Mouse (Mus musculus): ENCODE results near the gene Kncn. TPM values are rescaled to one million over a fixed set of nuclear protein-coding genes. Genes with fewer than 3 reads are reported as not detected.

The Kncn gene
- polyA plus RNA-seq, 1 experiment from 2014 or later: 0.09 TPM

DNA sequence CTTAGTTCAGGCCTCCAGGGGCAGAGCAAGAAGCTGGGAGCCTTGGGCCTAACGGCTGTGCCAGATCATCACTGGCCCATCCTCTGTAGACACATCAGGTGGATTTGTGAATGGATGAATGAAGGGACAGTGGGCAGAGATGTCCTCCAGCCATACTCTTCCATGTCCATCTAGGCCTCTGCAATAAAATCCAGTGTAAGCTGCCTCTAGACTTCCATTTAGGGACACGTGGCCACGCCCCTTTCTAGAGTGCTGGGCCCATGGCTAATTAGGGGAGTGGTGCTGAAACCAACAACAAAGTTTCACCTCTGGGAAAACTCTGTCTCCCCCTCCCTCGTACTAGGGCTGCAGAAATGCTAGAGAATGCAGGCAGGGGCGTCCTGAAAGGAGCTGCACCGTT lies 5.9 kb downstream of the Kncn start:
- Histone ChIP-seq H3K9me3 (ENCODE audit: control insufficient read depth, low read length) (no peaks in the 10 kb centered on the region), H3K4me3 (ENCODE audit: low read depth, low read length) (peak overlapping the region; percentile 16), H3K27me3 (ENCODE audit: control insufficient read depth, insufficient read depth, low read length) (peaks cover 11% of the 10 kb centered on the region), H3K36me3 (ENCODE audit: control insufficient read depth, insufficient read depth, low read length) (no peaks in the 10 kb centered on the region), H3K9ac (replicated peaks; ENCODE audit: low read depth, low read length) (peak overlapping the region; percentile 32; the same call in 1 of the 2 replicates), H3K4me2 (ENCODE audit: low read depth, low read length) (peak overlapping the region; percentile 43; the same call in 1 of the 2 replicates), H3K27ac (ENCODE audit: low read depth, low read length) (no peak overlapping the region), H3K4me1 (ENCODE audit: control insufficient read depth, insufficient read depth, low read length) (no peaks in the 10 kb centered on the region)
- no peak for ATAC-seq (ENCODE audit: low read depth)
- WGBS: 5% methylated on average over 6 of the region's 6 CpGs

DNA sequence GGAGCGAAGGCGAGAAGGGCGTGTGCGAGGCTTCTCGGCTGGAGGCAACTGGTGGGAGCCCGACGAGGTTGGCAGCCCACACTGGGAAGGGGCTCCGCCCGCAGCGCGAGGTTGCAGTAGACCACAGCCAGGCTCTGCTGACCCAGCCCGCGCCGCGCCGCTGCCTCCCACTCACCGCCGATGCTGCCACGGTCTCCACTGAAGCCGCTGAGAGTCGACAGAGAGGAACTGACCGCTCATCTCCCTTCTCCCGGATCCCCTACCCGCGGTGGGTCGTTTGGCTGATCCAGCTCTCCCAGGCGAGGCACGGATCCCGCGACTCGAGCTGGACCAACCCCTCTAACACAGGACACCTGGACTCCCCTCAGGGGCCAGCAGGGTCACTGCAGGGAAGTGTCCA lies 6.4 kb downstream of the Kncn start, which contains the start of gene 6430628N08Rik:
TSS of gene 6430628N08Rik (plus strand) at position 113 of the 400 bp plus-strand sequence.
- peak; percentile 47 for ATAC-seq (ENCODE audit: low read depth)
- H3K4me3 ChIP-seq (ENCODE audit: low read depth, low read length): peak within 1 kb of the TSS; percentile 16
- no peaks in the 10 kb centered on the region for H3K9me3 ChIP-seq (ENCODE audit: control insufficient read depth, low read length)
- H3K4me2 ChIP-seq (ENCODE audit: low read depth, low read length): peak within 1 kb of the TSS; percentile 43; the same call in 1 of the 2 replicates
- no peak within 1 kb of the TSS for H3K27ac ChIP-seq (ENCODE audit: low read depth, low read length)
- H3K4me1 ChIP-seq (ENCODE audit: control insufficient read depth, insufficient read depth, low read length): no peaks in the 10 kb centered on the region
- no peaks in the 10 kb centered on the region for H3K36me3 ChIP-seq (ENCODE audit: control insufficient read depth, insufficient read depth, low read length)
- H3K9ac ChIP-seq (replicated peaks; ENCODE audit: low read depth, low read length): peak within 1 kb of the TSS; percentile 32; the same call in 1 of the 2 replicates
- 1% methylated on average over 20 of the region's 31 CpGs for WGBS
- H3K27me3 ChIP-seq (ENCODE audit: control insufficient read depth, insufficient read depth, low read length): peaks cover 11% of the 10 kb centered on the region

DNA sequence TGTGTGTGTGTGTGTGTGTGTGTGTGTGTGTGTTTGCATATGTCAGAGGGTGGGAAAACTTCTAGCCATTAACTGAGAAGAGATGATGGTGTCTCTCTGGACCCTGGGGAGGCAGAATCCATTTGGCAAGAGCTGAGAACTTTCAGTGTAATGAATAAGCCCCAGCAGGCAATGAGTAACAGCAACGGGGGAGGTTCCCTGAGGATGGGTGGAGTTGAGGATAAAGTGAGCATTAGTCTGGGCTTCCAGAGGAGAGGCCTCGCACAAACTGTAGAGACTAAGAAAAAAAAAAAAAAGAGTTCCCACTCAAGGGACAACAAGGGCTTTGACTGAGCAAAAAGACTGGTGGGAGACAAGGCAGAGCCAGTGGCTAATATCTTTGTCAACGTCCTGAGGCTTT lies 10.1 kb downstream of the Kncn start:
- Histone ChIP-seq H3K4me1 (ENCODE audit: control insufficient read depth, insufficient read depth, low read length) (peaks cover 8% of the 10 kb centered on the region; the same call in 1 of the 2 replicates), H3K9me3 (ENCODE audit: control insufficient read depth, low read length) (no peaks in the 10 kb centered on the region), H3K4me2 (ENCODE audit: low read depth, low read length) (no peak overlapping the region), H3K36me3 (ENCODE audit: control insufficient read depth, insufficient read depth, low read length) (no peaks in the 10 kb centered on the region), H3K4me3 (ENCODE audit: low read depth, low read length) (no peak overlapping the region), H3K27me3 (ENCODE audit: control insufficient read depth, insufficient read depth, low read length) (peaks cover 43% of the 10 kb centered on the region), H3K27ac (ENCODE audit: low read depth, low read length) (no peak overlapping the region), H3K9ac (replicated peaks; ENCODE audit: low read depth, low read length) (no peak overlapping the region)
- ATAC-seq (ENCODE audit: low read depth): no peak
- WGBS: 14% methylated on average over 3 of the region's 3 CpGs

DNA sequence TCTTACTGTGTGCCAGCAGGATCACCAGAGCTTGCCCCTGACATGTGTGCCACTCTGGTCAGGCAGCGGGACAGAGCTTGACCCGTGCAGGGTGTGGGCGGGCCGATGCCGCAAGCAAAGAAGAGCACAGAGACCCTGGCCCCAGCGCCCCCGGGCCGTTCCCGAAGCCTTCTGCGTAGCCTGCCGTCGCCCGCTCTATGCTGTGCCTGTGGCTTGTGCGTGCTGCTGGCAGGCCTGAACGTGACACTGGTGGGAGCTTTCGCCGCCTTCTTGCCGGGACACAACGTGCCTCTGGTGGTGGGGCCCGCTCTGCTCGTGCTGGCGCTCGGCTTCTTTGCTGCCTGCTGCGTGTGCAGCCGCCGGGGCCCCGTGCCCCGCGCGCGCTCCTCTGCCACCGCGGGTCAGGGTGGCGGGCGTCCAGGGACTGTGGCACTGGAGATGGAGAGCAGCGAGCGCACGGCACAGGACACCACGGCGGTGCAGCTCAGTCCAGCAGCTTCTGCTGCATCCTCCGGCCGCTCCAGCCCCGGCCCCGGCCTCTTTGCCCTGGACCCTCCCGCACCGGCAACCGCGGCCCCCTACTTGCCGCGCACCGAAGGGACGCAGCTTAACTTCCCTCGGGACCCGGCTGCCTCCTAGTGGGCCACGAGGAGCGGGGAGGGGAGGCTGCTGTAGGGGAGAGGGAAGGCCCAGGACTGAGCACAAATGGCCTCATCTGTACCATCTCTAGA lies 13.9 kb downstream of the Kncn start:
- WGBS: under 1% methylated on average over 56 of the region's 56 CpGs
- H3K9ac ChIP-seq (replicated peaks; ENCODE audit: low read depth, low read length): peak overlapping the region; percentile 48
- peak; percentile 53; the same call in 1 of the 2 replicates for ATAC-seq (ENCODE audit: low read depth)
- peaks cover 8% of the 10 kb centered on the region; the same call in 1 of the 2 replicates for H3K4me1 ChIP-seq (ENCODE audit: control insufficient read depth, insufficient read depth, low read length)
- no peaks in the 10 kb centered on the region for H3K36me3 ChIP-seq (ENCODE audit: control insufficient read depth, insufficient read depth, low read length)
- H3K4me3 ChIP-seq (ENCODE audit: low read depth, low read length): peak overlapping the region; percentile 32
- H3K27me3 ChIP-seq (ENCODE audit: control insufficient read depth, insufficient read depth, low read length): peaks cover 54% of the 10 kb centered on the region
- no peak overlapping the region for H3K27ac ChIP-seq (ENCODE audit: low read depth, low read length)
- H3K9me3 ChIP-seq (ENCODE audit: control insufficient read depth, low read length): no peaks in the 10 kb centered on the region
- H3K4me2 ChIP-seq (ENCODE audit: low read depth, low read length): peak overlapping the region; percentile 70

DNA sequence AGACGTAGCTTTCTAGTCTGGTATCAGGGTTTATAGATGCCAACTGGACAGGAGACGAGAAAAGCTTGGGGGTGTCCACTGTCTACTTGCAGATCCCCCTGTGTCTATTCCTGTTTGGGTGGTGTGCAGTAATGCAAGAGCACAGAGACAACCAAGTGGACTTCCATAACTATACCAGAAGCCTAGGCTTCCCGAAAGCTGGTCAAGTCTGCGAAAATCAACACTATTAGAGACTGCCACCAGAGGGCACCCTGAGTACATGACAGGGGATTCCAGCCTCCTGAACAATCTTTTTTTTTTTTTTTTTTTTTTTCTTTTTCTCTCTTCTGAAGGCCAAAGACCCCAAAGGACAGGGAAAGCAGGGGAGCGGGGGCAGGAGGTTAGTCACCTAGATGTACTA lies 18.6 kb downstream of the Kncn start:
- H3K36me3 ChIP-seq (ENCODE audit: control insufficient read depth, insufficient read depth, low read length): no peaks in the 10 kb centered on the region
- H3K27me3 ChIP-seq (ENCODE audit: control insufficient read depth, insufficient read depth, low read length): peaks cover 58% of the 10 kb centered on the region
- H3K4me3 ChIP-seq (ENCODE audit: low read depth, low read length): no peak overlapping the region
- no peaks in the 10 kb centered on the region for H3K9me3 ChIP-seq (ENCODE audit: control insufficient read depth, low read length)
- H3K4me1 ChIP-seq (ENCODE audit: control insufficient read depth, insufficient read depth, low read length): peaks cover 20% of the 10 kb centered on the region; the same call in 1 of the 2 replicates
- no peak for ATAC-seq (ENCODE audit: low read depth)
- no peak overlapping the region for H3K4me2 ChIP-seq (ENCODE audit: low read depth, low read length)
- H3K9ac ChIP-seq (replicated peaks; ENCODE audit: low read depth, low read length): no peak overlapping the region
- WGBS: 22% methylated on average over 5 of the region's 5 CpGs
- no peak overlapping the region for H3K27ac ChIP-seq (ENCODE audit: low read depth, low read length)

DNA sequence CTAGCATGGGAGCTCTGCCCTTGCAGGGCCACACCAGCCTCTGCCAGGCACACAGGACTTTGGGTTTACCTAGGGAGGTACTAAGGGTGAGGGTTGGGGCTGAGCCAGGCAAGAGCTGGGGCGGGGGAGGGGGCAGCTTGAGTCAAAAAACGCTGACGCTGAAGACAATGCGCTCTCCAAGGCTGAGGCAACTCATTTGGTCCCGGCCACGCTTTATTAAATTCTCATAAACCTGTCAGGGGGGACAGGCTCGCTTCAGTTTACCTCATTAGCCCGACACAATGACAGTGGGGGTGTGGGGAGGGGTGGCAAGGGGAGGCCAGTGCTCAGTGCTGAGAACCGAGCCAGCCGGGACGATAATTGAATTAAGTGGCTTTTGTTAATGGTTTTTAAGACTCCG lies 20.2 kb downstream of the Kncn start:
- Histone ChIP-seq H3K4me2 (ENCODE audit: low read depth, low read length) (no peak overlapping the region), H3K36me3 (ENCODE audit: control insufficient read depth, insufficient read depth, low read length) (no peaks in the 10 kb centered on the region), H3K4me3 (ENCODE audit: low read depth, low read length) (no peak overlapping the region), H3K9me3 (ENCODE audit: control insufficient read depth, low read length) (no peaks in the 10 kb centered on the region), H3K9ac (replicated peaks; ENCODE audit: low read depth, low read length) (no peak overlapping the region), H3K27me3 (ENCODE audit: control insufficient read depth, insufficient read depth, low read length) (peaks cover 52% of the 10 kb centered on the region), H3K4me1 (ENCODE audit: control insufficient read depth, insufficient read depth, low read length) (peaks cover 14% of the 10 kb centered on the region; the same call in 1 of the 2 replicates), H3K27ac (ENCODE audit: low read depth, low read length) (no peak overlapping the region)
- ATAC-seq (ENCODE audit: low read depth): peak; percentile 83; the same call in 1 of the 2 replicates
- 2% methylated on average over 12 of the region's 12 CpGs for WGBS

DNA sequence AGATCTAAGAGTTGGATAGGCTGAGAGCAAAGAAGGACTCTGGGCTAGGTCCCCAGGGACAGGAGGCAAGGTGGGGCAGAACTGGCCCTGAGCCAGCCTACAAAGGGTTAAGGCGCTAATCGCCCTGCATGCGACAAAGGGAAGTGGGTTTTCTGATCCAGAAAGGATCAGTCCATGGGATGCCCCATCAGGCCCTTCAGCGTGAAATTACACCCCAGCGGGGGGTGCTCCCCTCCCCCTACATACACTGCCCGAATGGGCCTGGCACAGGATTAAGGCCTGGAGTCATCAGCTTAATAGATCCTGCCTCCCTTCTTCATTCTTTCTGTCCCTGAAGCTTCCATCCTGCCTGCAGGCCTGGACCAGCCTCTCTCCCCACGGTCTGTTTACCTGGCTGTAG lies 21.5 kb downstream of the Kncn start:
- WGBS: 5% methylated on average over 7 of the region's 7 CpGs
- H3K4me3 ChIP-seq (ENCODE audit: low read depth, low read length): no peak overlapping the region
- no peak overlapping the region for H3K9ac ChIP-seq (replicated peaks; ENCODE audit: low read depth, low read length)
- H3K36me3 ChIP-seq (ENCODE audit: control insufficient read depth, insufficient read depth, low read length): no peaks in the 10 kb centered on the region
- no peaks in the 10 kb centered on the region for H3K9me3 ChIP-seq (ENCODE audit: control insufficient read depth, low read length)
- ATAC-seq (ENCODE audit: low read depth): peak; percentile 18; the same call in 1 of the 2 replicates
- no peak overlapping the region for H3K4me2 ChIP-seq (ENCODE audit: low read depth, low read length)
- H3K27ac ChIP-seq (ENCODE audit: low read depth, low read length): no peak overlapping the region
- peaks cover 43% of the 10 kb centered on the region for H3K27me3 ChIP-seq (ENCODE audit: control insufficient read depth, insufficient read depth, low read length)
- H3K4me1 ChIP-seq (ENCODE audit: control insufficient read depth, insufficient read depth, low read length): peaks cover 14% of the 10 kb centered on the region; the same call in 1 of the 2 replicates

DNA sequence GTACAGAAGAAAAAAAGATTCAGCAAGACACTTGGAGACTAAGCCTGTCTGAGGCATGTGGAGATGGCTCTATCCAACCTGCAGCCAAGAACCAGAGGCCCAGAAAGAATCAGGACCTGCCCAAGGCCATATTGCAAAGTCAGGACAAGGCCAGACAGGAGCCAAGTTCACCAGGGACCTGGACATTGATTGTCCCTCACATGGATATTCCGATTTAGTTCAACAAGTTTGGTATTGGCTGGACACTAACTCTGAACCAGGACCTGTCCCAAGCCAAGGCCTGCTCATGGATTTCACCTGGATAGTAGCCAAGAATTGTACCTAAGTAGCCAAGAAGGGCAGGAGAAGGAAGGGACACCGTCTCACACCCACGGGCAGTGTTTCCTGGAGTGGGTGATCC lies 22.6 kb downstream of the Kncn start:
- no peak for ATAC-seq (ENCODE audit: low read depth)
- no peaks in the 10 kb centered on the region for H3K36me3 ChIP-seq (ENCODE audit: control insufficient read depth, insufficient read depth, low read length)
- H3K9ac ChIP-seq (replicated peaks; ENCODE audit: low read depth, low read length): no peak overlapping the region
- WGBS: 85% methylated on average over 3 of the region's 3 CpGs
- H3K4me1 ChIP-seq (ENCODE audit: control insufficient read depth, insufficient read depth, low read length): peaks cover 14% of the 10 kb centered on the region; the same call in 1 of the 2 replicates
- no peak overlapping the region for H3K27ac ChIP-seq (ENCODE audit: low read depth, low read length)
- no peak overlapping the region for H3K4me2 ChIP-seq (ENCODE audit: low read depth, low read length)
- H3K9me3 ChIP-seq (ENCODE audit: control insufficient read depth, low read length): no peaks in the 10 kb centered on the region
- no peak overlapping the region for H3K4me3 ChIP-seq (ENCODE audit: low read depth, low read length)
- peaks cover 43% of the 10 kb centered on the region for H3K27me3 ChIP-seq (ENCODE audit: control insufficient read depth, insufficient read depth, low read length)

DNA sequence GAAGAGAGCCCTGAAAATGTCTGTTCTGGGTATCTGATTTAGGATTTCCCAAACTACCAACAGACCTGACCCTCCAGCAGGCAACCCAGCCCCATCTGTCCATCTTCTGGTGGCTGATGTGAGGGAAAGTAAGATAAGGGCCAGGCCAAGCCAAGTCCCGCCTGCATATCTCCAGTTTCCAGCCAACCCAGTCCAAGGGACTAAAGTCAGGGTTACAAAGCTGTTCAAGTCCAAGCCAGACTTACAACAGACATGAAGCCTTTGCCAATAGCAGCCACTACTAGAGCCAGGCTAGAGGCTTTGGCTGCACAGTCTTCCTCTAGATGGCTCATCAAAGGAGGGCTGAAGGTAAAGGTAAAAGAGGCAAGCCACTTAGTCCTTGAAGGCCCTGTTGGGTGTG lies 23.8 kb downstream of the Kncn start:
- Histone ChIP-seq H3K9me3 (ENCODE audit: control insufficient read depth, low read length) (no peaks in the 10 kb centered on the region), H3K9ac (replicated peaks; ENCODE audit: low read depth, low read length) (no peak overlapping the region), H3K27ac (ENCODE audit: low read depth, low read length) (no peak overlapping the region), H3K27me3 (ENCODE audit: control insufficient read depth, insufficient read depth, low read length) (peaks cover 38% of the 10 kb centered on the region), H3K4me1 (ENCODE audit: control insufficient read depth, insufficient read depth, low read length) (peaks cover 14% of the 10 kb centered on the region; the same call in 1 of the 2 replicates), H3K4me3 (ENCODE audit: low read depth, low read length) (no peak overlapping the region), H3K4me2 (ENCODE audit: low read depth, low read length) (no peak overlapping the region), H3K36me3 (ENCODE audit: control insufficient read depth, insufficient read depth, low read length) (no peaks in the 10 kb centered on the region)
- ATAC-seq (ENCODE audit: low read depth): no peak
- 85% methylated on average over 1 of the region's 1 CpGs for WGBS
